Mouse (Mus musculus) right cerebral cortex, postnatal 14 days (tissue): ENCODE data around the gene Reep6.

Source experiments
- DNase-seq: peaks from one replicate; pipeline ENCODE4 v3.0.0; 2022

The Reep6 gene

GRCm38 (mm10) chr10:80329273-80330081 is at the start of gene Reep6, which contains the start of gene Pcsk4:
Gene Reep6 (plus strand): TSS chr10:80329953.
Gene Pcsk4 (minus strand): TSS chr10:80329498.
- peak; percentile 92 for DNase-seq

- no peak for DNase-seq
Observed at GRCm38 (mm10) chr10:80281304-80281703, 48.4 kb upstream of the Reep6 start.

GRCm38 (mm10) chr10:80281921-80282371 is 47.8 kb upstream of the Reep6 start:
- peak; percentile 40 for DNase-seq

- DNase-seq: no peak
Observed at GRCm38 (mm10) chr10:80282481-80283441, 47.0 kb upstream of the Reep6 start.

GRCm38 (mm10) chr10:80285222-80286070 is 44.3 kb upstream of the Reep6 start:
- no peak for DNase-seq

GRCm38 (mm10) chr10:80288097-80288496 is 41.7 kb upstream of the Reep6 start:
- DNase-seq: peak; percentile 5

GRCm38 (mm10) chr10:80288657-80289056 is 41.1 kb upstream of the Reep6 start:
- peak; percentile 7 for DNase-seq

GRCm38 (mm10) chr10:80292251-80293146 is 37.3 kb upstream of the Reep6 start, which contains the start of gene Rps15:
Gene Rps15 (plus strand): TSS chr10:80292453.
- DNase-seq: peak; percentile 96

- DNase-seq: no peak
Observed at GRCm38 (mm10) chr10:80293325-80293724, 36.4 kb upstream of the Reep6 start.

GRCm38 (mm10) chr10:80294311-80294710 is 35.4 kb upstream of the Reep6 start:
- DNase-seq: no peak

GRCm38 (mm10) chr10:80294788-80295303 is 34.9 kb upstream of the Reep6 start:
- DNase-seq: no peak

- DNase-seq: peak; percentile 76
Observed at GRCm38 (mm10) chr10:80295618-80296425, 33.9 kb upstream of the Reep6 start, which contains the start of gene Apc2. Gene Apc2 (plus strand): TSS chr10:80295977.

- DNase-seq: no peak
Observed at GRCm38 (mm10) chr10:80296824-80297223, 32.9 kb upstream of the Reep6 start.

- no peak for DNase-seq
Observed at GRCm38 (mm10) chr10:80297526-80298133, 32.1 kb upstream of the Reep6 start.

- peak; percentile 96 for DNase-seq
Observed at GRCm38 (mm10) chr10:80298571-80299281, 31.0 kb upstream of the Reep6 start.

GRCm38 (mm10) chr10:80299301-80299700 is 30.5 kb upstream of the Reep6 start:
- DNase-seq: no peak

- no peak for DNase-seq
Observed at GRCm38 (mm10) chr10:80299824-80300223, 29.9 kb upstream of the Reep6 start.

- DNase-seq: no peak
Observed at GRCm38 (mm10) chr10:80300672-80301181, 29.0 kb upstream of the Reep6 start.
